Mouse (Mus musculus): ENCODE data around the gene Sez6. TPM values are rescaled to one million over a fixed set of nuclear protein-coding genes. Genes with fewer than 3 reads are reported as not detected.

Sez6 gene
- polyA plus RNA-seq, 1 experiment from 2014 or later, result 40.3 TPM

- H3K36me3 ChIP-seq, result peaks cover 29% of the 10 kb centered on the region
- peak overlapping the region; percentile 95 for H3K4me3 ChIP-seq
- peak overlapping the region; percentile 91 for H3K4me2 ChIP-seq (replicated peaks)
- no peaks in the 10 kb centered on the region for H3K27me3 ChIP-seq
- no peaks in the 10 kb centered on the region for H3K9me3 ChIP-seq
- peaks cover 19% of the 10 kb centered on the region for H3K4me1 ChIP-seq
- H3K9ac ChIP-seq (replicated peaks), result peak overlapping the region; percentile 99
- peak overlapping the region; percentile 91 for H3K27ac ChIP-seq (replicated peaks)
- ATAC-seq (ENCODE audit: low FRiP score, low read depth), result no peak
- WGBS, result under 1% methylated on average over 13 of the region's 13 CpGs
These were observed 54.2 kb downstream of the Sez6 start for GRCm38 (mm10) chr11:77984836-77985231.

GRCm38 (mm10) chr11:77985541-77986065, 55.0 kb downstream of the Sez6 start:
- Histone ChIP-seq H3K4me1 (peaks cover 19% of the 10 kb centered on the region), H3K27me3 (no peaks in the 10 kb centered on the region), H3K9ac (replicated peaks) (peak overlapping the region; percentile 99), H3K4me2 (replicated peaks) (peak overlapping the region; percentile 91), H3K4me3 (peak overlapping the region; percentile 95), H3K9me3 (no peaks in the 10 kb centered on the region), H3K27ac (replicated peaks) (peak overlapping the region; percentile 91), H3K36me3 (peaks cover 29% of the 10 kb centered on the region)
- ATAC-seq (ENCODE audit: low FRiP score, low read depth), result no peak
- WGBS, result 84% methylated on average over 3 of the region's 3 CpGs

- no peak for ATAC-seq (ENCODE audit: low FRiP score, low read depth)
- no peaks in the 10 kb centered on the region for H3K9me3 ChIP-seq
- no peak overlapping the region for H3K27ac ChIP-seq (replicated peaks)
- H3K4me2 ChIP-seq (replicated peaks), result no peak overlapping the region
- peaks cover 13% of the 10 kb centered on the region for H3K4me1 ChIP-seq
- no peak overlapping the region for H3K4me3 ChIP-seq
- H3K9ac ChIP-seq (replicated peaks), result no peak overlapping the region
- 93% methylated on average over 13 of the region's 13 CpGs for WGBS
- no peaks in the 10 kb centered on the region for H3K27me3 ChIP-seq
- peaks cover 38% of the 10 kb centered on the region for H3K36me3 ChIP-seq
These were observed 58.6 kb downstream of the Sez6 start for GRCm38 (mm10) chr11:77989071-77989690.

DNA sequence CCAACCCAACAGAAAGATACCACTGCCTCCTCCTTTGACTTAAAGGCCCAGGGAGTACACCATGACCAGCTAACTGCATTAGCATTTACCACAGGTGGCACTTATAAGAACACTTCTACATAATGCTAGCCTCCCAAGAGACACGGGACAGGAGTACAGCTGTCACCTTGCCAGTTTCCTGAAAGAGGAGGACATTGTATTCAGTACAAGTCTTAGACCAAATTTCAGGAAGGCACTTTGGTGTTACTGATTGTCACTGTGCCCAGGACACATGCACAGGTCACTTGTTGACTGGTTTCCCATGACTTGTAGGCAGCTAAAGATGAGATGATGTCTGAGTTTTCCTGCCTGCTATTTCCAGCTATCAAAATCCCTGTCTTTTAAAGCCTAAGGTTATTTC, 65.0 kb downstream of the Sez6 start:
- H3K4me1 ChIP-seq, result no peaks in the 10 kb centered on the region
- no peaks in the 10 kb centered on the region for H3K27me3 ChIP-seq
- no peak overlapping the region for H3K4me3 ChIP-seq
- peaks cover 22% of the 10 kb centered on the region for H3K36me3 ChIP-seq
- no peak overlapping the region for H3K4me2 ChIP-seq (replicated peaks)
- H3K27ac ChIP-seq (replicated peaks), result no peak overlapping the region
- 81% methylated on average over 1 of the region's 1 CpGs for WGBS
- H3K9ac ChIP-seq (replicated peaks), result no peak overlapping the region
- no peak for ATAC-seq (ENCODE audit: low FRiP score, low read depth)
- no peaks in the 10 kb centered on the region for H3K9me3 ChIP-seq

GRCm38 (mm10) chr11:78006446-78006845, 75.8 kb downstream of the Sez6 start:
- WGBS, result 97% methylated on average over 5 of the region's 5 CpGs
- H3K36me3 ChIP-seq, result peaks cover 57% of the 10 kb centered on the region

DNA sequence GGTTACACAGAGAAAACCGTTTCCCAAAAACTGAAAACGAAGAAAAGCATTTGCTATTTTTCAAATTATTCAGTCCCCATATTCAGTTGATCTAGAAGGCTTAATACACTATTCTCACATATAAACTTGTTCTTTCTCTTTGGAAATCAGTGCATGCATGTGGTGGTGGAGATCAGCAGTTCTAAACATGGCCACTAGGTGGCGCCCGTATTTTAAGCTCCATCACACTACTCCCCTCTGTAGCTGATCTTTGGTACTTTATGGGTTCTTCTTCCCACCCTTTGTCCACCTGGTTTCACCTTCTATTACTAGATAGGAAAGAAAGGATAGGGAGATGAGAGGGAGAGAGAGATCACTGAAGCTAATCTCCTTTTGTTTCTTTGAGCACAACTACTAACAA, 89.1 kb downstream of the Sez6 start:
- WGBS, result 24% methylated on average over 4 of the region's 4 CpGs

More at GRCm38 (mm10) chr11:78006446-78006845, 75.8 kb downstream of the Sez6 start:
- 0 out of 2 replicates have a peak, but pooled peaks cover 2% of the 10 kb centered on the region for H3K4me1 ChIP-seq
- no peak overlapping the region for H3K27ac ChIP-seq (replicated peaks)
- H3K4me2 ChIP-seq (replicated peaks), result no peak overlapping the region
- H3K4me3 ChIP-seq, result no peak overlapping the region
- no peak overlapping the region for H3K9ac ChIP-seq (replicated peaks)
- H3K27me3 ChIP-seq, result no peaks in the 10 kb centered on the region
- H3K9me3 ChIP-seq, result no peaks in the 10 kb centered on the region
- ATAC-seq (ENCODE audit: low FRiP score, low read depth), result no peak

DNA sequence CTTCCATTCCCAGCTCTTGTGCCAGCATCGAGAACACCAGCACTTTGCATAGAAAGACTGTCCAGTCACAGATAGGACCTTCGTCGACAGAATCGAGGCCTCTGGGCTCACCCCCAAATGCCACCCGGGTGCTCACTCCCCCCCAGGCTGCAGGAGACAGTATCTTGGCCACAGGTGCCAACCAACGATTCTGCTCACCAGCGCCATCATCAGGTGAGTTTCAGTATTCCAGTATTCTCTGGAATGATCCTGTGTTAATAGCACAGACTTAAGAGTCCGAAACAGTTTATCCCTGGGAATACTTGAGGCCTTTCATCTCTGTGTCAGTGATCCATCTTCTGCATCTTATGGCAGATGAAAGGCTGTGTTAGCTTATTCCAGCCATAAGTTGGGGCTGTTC, 93.0 kb downstream of the Sez6 start:
- H3K4me1 ChIP-seq, result no peaks in the 10 kb centered on the region
- no peaks in the 10 kb centered on the region for H3K9me3 ChIP-seq
- no peak overlapping the region for H3K27ac ChIP-seq (replicated peaks)
- no peaks in the 10 kb centered on the region for H3K27me3 ChIP-seq
- H3K4me3 ChIP-seq, result no peak overlapping the region
- 89% methylated on average over 8 of the region's 8 CpGs for WGBS
- no peak overlapping the region for H3K4me2 ChIP-seq (replicated peaks)
- ATAC-seq (ENCODE audit: low FRiP score, low read depth), result no peak
- H3K9ac ChIP-seq (replicated peaks), result no peak overlapping the region
- peaks cover 88% of the 10 kb centered on the region for H3K36me3 ChIP-seq

More for the DNA sequence above, 89.1 kb downstream of the Sez6 start:
- Histone ChIP-seq H3K4me2 (replicated peaks) (no peak overlapping the region), H3K27me3 (no peaks in the 10 kb centered on the region), H3K9me3 (no peaks in the 10 kb centered on the region), H3K9ac (replicated peaks) (no peak overlapping the region), H3K4me1 (no peaks in the 10 kb centered on the region), H3K4me3 (no peak overlapping the region), H3K27ac (replicated peaks) (no peak overlapping the region), H3K36me3 (peaks cover 89% of the 10 kb centered on the region)
- ATAC-seq (ENCODE audit: low FRiP score, low read depth), result peak; percentile 49; the same call in 1 of the 2 replicates

Other genes with a start within 250 kb of the Sez6 start
- 4.3 and 5.0 TPM in 2 replicates for gene Nufip2, start 244.6 kb upstream of the Sez6 start, polyA plus RNA-seq (2016; fragmentation: Nextera tagmentation; extraction: Ambion mirVana)
- 1.4 and 2.6 TPM in 2 replicates for gene Cryba1, start 205.5 kb upstream of the Sez6 start, polyA plus RNA-seq (2016; fragmentation: Nextera tagmentation; extraction: Ambion mirVana)
- gene Myo18a, start 167.6 kb upstream of the Sez6 start, polyA plus RNA-seq (2016; fragmentation: Nextera tagmentation; extraction: Ambion mirVana), result 61.0 and 61.7 TPM in 2 replicates
- gene Gm10277, start 143.1 kb upstream of the Sez6 start, polyA plus RNA-seq (2016; fragmentation: Nextera tagmentation; extraction: Ambion mirVana), result 2.2 and 2.8 TPM in 2 replicates
- 12.0 and 14.4 TPM in 2 replicates for gene Pipox, start 36.7 kb upstream of the Sez6 start, polyA plus RNA-seq (2016; fragmentation: Nextera tagmentation; extraction: Ambion mirVana)
- 30.8 and 31.0 TPM in 2 replicates for gene Phf12, start 52.0 kb downstream of the Sez6 start, polyA plus RNA-seq (2016; fragmentation: Nextera tagmentation; extraction: Ambion mirVana)
- 21.9 and 23.1 TPM in 2 replicates for gene Dhrs13, start 101.5 kb downstream of the Sez6 start, polyA plus RNA-seq (2016; fragmentation: Nextera tagmentation; extraction: Ambion mirVana)
- 64.8 and 67.0 TPM in 2 replicates for gene Flot2, start 107.1 kb downstream of the Sez6 start, polyA plus RNA-seq (2016; fragmentation: Nextera tagmentation; extraction: Ambion mirVana)
- 33.4 and 33.6 TPM in 2 replicates for gene Eral1, start 149.6 kb downstream of the Sez6 start, polyA plus RNA-seq (2016; fragmentation: Nextera tagmentation; extraction: Ambion mirVana)
- 24.9 and 27.4 TPM in 2 replicates for gene Fam222b, start 163.9 kb downstream of the Sez6 start, polyA plus RNA-seq (2016; fragmentation: Nextera tagmentation; extraction: Ambion mirVana)
- gene Traf4, start 234.8 kb downstream of the Sez6 start, polyA plus RNA-seq (2016; fragmentation: Nextera tagmentation; extraction: Ambion mirVana), result 126 and 138 TPM in 2 replicates
- gene Nek8, start 245.9 kb downstream of the Sez6 start, polyA plus RNA-seq (2016; fragmentation: Nextera tagmentation; extraction: Ambion mirVana), result 8.2 and 9.4 TPM in 2 replicates
- gene Tlcd1, start 245.9 kb downstream of the Sez6 start, polyA plus RNA-seq (2016; fragmentation: Nextera tagmentation; extraction: Ambion mirVana), result 6.0 and 8.0 TPM in 2 replicates